Mouse (Mus musculus): ENCODE results near the gene Arsb. TPM values are rescaled to one million over a fixed set of nuclear protein-coding genes. Genes with fewer than 3 reads are reported as not detected.

Arsb gene
- polyA plus RNA-seq, 1 experiment from 2014 or later = 7.9 TPM

DNA sequence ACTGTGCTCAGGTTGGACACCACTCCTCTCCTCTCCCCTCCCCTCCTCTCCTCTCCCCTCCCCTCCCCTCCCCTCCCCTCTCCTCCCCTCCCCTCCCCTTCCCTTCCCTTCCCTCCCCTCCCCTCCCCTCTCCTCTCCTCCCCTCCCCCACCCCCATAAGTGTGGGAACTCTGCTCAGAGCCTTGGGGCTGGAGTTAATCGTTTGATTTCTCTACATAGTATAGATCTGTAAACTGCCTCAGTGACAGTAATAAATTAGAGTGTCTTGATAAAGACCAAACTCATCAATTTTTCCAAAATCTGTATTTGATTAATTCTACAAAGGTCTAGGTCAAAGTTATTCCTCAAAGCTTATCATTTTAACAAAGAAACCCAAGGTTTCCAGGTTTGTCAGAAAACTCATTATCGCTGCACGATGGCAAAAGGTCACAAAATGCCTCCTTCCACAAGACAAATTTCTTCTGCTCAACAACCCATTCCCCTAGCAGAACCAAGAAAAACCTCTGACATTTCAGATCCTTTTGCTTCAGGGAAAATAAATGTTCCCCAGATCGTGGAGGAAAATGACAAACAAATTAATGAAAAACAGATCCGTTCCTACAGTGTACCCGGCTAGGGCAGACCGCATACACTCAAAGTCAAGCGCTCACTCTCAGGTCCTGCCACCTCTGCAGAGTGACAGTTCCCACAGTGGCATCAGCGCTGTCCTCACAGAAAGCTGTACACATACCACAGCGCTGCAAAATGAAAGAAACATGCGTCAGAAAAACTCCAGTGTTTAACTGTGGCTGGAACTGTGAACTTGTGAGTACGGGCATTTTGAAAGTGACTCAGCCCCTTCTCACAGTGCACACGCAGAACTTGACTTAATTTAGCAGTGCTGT, 126.8 kb downstream of the Arsb start:
- Histone ChIP-seq H3K4me2 (replicated peaks; ENCODE audit: low read depth) (no peak overlapping the region), H3K4me1 (replicated peaks; ENCODE audit: control insufficient read depth, insufficient read depth, low read length) (no peaks in the 10 kb centered on the region), H3K27me3 (replicated peaks; ENCODE audit: control insufficient read depth, insufficient read depth, low read length) (no peaks in the 10 kb centered on the region), H3K27ac (ENCODE audit: low read depth, low read length) (no peak overlapping the region), H3K9ac (ENCODE audit: low read depth, low read length) (no peak overlapping the region), H3K4me3 (ENCODE audit: low read depth, low read length) (no peak overlapping the region), H3K36me3 (ENCODE audit: control insufficient read depth, insufficient read depth) (no peaks in the 10 kb centered on the region), H3K9me3 (ENCODE audit: control insufficient read depth) (no peaks in the 10 kb centered on the region)
- no peak for ATAC-seq
- WGBS = 49% methylated on average over 13 of the region's 13 CpGs
- TF ChIP-seq CTCF (IDR thresholded peaks at IDR 0.05; ENCODE audit: low read depth) = no peak

DNA sequence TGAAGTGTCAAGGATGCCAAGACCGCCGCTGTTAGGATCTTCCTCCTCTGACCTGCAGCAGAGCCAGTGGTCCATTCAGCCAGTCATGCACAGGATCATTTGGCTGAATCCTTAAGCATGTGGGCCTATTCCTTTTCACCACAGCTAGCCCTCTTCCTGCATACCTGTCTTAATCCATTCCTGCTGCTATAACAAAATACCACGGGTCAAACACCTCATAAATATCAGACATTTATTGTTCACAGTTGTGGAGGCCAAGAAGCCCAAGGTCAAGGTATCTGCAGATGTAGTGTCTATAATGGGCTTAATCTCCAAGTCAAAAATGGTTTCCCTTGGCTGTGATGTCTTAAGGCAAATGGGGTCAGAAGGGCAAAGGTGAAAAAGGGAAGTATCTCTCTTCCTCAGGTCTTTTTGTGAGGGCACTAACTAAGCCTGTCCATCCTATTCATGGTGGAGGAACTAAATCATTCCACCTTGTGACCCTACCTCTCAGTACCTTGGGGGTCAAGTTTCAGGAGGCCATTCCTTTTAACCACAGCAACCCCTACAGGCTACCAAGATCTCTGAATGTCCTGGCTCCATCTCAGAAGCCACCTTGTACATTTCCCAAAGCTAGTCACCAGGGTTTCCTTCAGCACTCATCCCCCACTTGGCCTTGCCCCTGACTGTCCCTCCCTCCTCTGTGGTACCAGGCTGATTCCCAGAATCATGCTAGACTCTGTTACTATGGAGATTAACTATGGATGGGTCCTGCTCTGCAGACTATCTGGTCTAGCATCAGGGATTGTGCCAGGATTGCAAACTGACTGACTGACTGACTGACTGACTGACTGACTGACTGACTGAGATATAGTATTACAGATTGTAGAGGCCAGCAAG, 128.2 kb downstream of the Arsb start:
- whole genome bisulfite sequencing = 79% methylated on average over 3 of the region's 3 CpGs
- ATAC-seq = no peak

DNA sequence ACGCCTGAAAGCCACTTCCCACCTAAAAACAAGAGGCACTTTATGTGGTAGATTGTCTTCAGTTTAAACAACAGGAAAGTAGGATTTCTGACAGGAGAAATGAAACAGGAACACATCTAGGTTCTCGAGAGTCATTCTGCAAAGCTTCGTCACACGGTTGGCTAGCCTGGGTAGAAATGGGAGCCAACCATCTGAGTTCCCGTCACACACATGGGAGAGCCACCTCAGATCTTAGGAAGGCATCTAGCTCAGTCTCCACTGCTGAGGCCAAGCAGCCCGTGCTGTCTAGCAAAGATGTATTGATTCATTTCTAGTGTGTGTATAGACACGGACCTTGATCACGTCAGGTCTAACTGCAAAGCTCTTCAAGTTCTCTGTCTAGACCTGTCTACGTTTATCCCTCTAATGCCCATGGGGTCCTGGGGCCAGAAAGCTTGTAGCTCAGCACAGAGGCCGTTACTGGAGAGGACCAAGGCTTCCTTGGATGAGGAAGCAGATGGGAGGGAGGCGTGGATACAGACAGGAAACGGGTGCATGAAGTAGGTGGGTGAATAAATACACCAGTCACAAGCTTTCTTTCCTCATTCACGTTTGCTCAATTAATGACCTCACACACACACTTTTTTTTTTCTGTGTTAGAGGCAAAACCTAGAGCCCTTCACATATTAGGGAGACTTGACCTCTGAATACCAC, 129.7 kb downstream of the Arsb start:
- no peaks in the 10 kb centered on the region for H3K36me3 ChIP-seq (ENCODE audit: control insufficient read depth, insufficient read depth)
- no peak for TF ChIP-seq CTCF (IDR thresholded peaks at IDR 0.05; ENCODE audit: low read depth)
- H3K4me1 ChIP-seq (replicated peaks; ENCODE audit: control insufficient read depth, insufficient read depth, low read length) = no peaks in the 10 kb centered on the region
- no peaks in the 10 kb centered on the region for H3K27me3 ChIP-seq (replicated peaks; ENCODE audit: control insufficient read depth, insufficient read depth, low read length)
- no peak overlapping the region for H3K27ac ChIP-seq (ENCODE audit: low read depth, low read length)
- H3K9ac ChIP-seq (ENCODE audit: low read depth, low read length) = no peak overlapping the region
- H3K4me3 ChIP-seq (ENCODE audit: low read depth, low read length) = no peak overlapping the region
- no peaks in the 10 kb centered on the region for H3K9me3 ChIP-seq (ENCODE audit: control insufficient read depth)
- no peak overlapping the region for H3K4me2 ChIP-seq (replicated peaks; ENCODE audit: low read depth)
- 66% methylated on average over 13 of the region's 13 CpGs for WGBS
- no peak for ATAC-seq

More for the DNA sequence above, 128.2 kb downstream of the Arsb start:
- Histone ChIP-seq H3K4me2 (replicated peaks; ENCODE audit: low read depth) (no peak overlapping the region), H3K9me3 (ENCODE audit: control insufficient read depth) (no peaks in the 10 kb centered on the region), H3K4me1 (replicated peaks; ENCODE audit: control insufficient read depth, insufficient read depth, low read length) (no peaks in the 10 kb centered on the region), H3K36me3 (ENCODE audit: control insufficient read depth, insufficient read depth) (no peaks in the 10 kb centered on the region), H3K27ac (ENCODE audit: low read depth, low read length) (no peak overlapping the region), H3K27me3 (replicated peaks; ENCODE audit: control insufficient read depth, insufficient read depth, low read length) (no peaks in the 10 kb centered on the region), H3K4me3 (ENCODE audit: low read depth, low read length) (no peak overlapping the region), H3K9ac (ENCODE audit: low read depth, low read length) (no peak overlapping the region)
- no peak for TF ChIP-seq CTCF (IDR thresholded peaks at IDR 0.05; ENCODE audit: low read depth)

DNA sequence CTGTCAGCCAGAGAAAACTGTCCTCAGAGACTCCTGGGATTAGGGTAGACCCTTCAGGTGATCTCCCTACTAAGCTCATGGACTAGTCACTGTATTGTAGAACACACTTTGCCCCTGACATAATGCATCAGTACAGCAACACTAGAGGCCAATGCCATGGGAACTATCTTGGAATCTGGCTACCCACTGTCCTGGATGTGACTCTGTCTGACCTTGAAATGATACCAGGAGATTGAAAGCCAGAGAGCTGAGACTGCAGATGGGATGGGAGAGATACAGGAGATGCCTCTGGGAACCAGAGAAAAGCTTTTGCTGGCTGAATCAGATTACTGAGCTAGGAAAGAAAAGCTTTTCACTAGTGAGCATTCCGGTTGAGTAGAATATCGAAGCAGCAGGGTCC, 130.7 kb downstream of the Arsb start:
- H3K9ac ChIP-seq (ENCODE audit: low read depth, low read length) = no peak overlapping the region
- TF ChIP-seq CTCF (IDR thresholded peaks at IDR 0.05; ENCODE audit: low read depth) = no peak
- no peaks in the 10 kb centered on the region for H3K36me3 ChIP-seq (ENCODE audit: control insufficient read depth, insufficient read depth)
- no peak overlapping the region for H3K4me3 ChIP-seq (ENCODE audit: low read depth, low read length)
- H3K4me2 ChIP-seq (replicated peaks; ENCODE audit: low read depth) = no peak overlapping the region
- no peaks in the 10 kb centered on the region for H3K27me3 ChIP-seq (replicated peaks; ENCODE audit: control insufficient read depth, insufficient read depth, low read length)
- no peak overlapping the region for H3K27ac ChIP-seq (ENCODE audit: low read depth, low read length)
- no peak for ATAC-seq
- H3K9me3 ChIP-seq (ENCODE audit: control insufficient read depth) = no peaks in the 10 kb centered on the region
- H3K4me1 ChIP-seq (replicated peaks; ENCODE audit: control insufficient read depth, insufficient read depth, low read length) = no peaks in the 10 kb centered on the region
- WGBS = 94% methylated on average over 2 of the region's 2 CpGs

DNA sequence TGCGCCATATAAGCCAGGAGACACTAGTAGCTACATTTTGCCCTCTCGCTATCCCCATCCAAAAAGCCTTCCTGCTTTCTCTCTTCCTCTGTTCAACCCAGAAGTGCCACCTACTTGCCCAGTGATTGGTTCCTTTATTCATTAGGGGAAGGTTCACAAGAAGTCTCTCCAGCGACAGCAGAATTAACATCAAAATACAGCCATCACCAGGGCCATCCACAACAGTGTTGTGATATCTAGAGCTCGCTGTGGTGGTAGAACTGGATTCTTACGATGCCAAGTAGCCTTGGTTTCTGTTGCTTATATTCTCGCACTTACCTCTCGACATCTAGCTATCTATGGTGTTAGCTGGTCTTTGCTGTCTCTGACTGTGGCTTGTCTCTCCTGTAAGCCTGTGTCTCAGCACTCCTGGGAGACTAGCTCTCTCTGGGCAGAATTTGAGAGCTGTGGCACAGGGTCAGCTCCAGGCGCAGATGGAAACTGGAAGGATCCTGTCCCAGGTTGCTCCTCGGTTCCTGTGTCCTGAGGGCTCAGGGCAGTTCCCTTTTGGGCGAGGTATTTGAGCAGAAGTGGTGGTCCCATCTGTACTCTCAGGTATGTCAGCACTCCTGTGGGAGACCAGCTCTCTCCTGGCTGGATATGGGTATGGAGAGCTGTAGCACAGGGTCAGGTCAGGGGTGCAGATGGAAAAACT, 135.3 kb downstream of the Arsb start:
- TF ChIP-seq CTCF (IDR thresholded peaks at IDR 0.05; ENCODE audit: low read depth) = no peak
- 92% methylated on average over 10 of the region's 10 CpGs for WGBS
- no peak overlapping the region for H3K27ac ChIP-seq (ENCODE audit: low read depth, low read length)
- H3K4me2 ChIP-seq (replicated peaks; ENCODE audit: low read depth) = no peak overlapping the region
- H3K27me3 ChIP-seq (replicated peaks; ENCODE audit: control insufficient read depth, insufficient read depth, low read length) = no peaks in the 10 kb centered on the region
- no peak overlapping the region for H3K9ac ChIP-seq (ENCODE audit: low read depth, low read length)
- no peaks in the 10 kb centered on the region for H3K4me1 ChIP-seq (replicated peaks; ENCODE audit: control insufficient read depth, insufficient read depth, low read length)
- no peak for ATAC-seq
- H3K4me3 ChIP-seq (ENCODE audit: low read depth, low read length) = no peak overlapping the region
- no peaks in the 10 kb centered on the region for H3K36me3 ChIP-seq (ENCODE audit: control insufficient read depth, insufficient read depth)
- no peaks in the 10 kb centered on the region for H3K9me3 ChIP-seq (ENCODE audit: control insufficient read depth)

All from intestine, postnatal 0 days (tissue).